Mouse (Mus musculus) embryonic facial prominence, embryonic 12.5 days (tissue): ENCODE data around the gene Gpatch1. TPM values are rescaled to one million over a fixed set of nuclear protein-coding genes. Genes with fewer than 3 reads are reported as not detected.
A peak's percentile ranks its signal among the peaks of the same experiment; 100 is the strongest.

Experiments used
- ATAC-seq: fragments of 200-750 bp; cut with Nextera tagmentation; 2 replicates; pipeline ENCODE4 v1.8.0; 2017; ENCODE audit not compliant: insufficient number of reproducible peaks, insufficient read depth, low FRiP score, low TSS enrichment
- H3K27ac ChIP-seq: fragments of 300-500 bp; sonication (generic); 2 replicates; pipeline ENCODE4 v1.5.1; 2016; ENCODE audit warnings: mild to moderate bottlenecking
- H3K27me3 ChIP-seq: fragments of 300-500 bp; sonication (generic); 2 replicates; pipeline ENCODE4 v1.6.1; 2016; ENCODE audit warnings: mild to moderate bottlenecking, moderate library complexity
- H3K36me3 ChIP-seq: fragments of 300-500 bp; sonication (generic); 2 replicates; pipeline ENCODE4 v1.6.1; 2016; ENCODE audit warnings: mild to moderate bottlenecking
- H3K4me1 ChIP-seq: fragments of 300-500 bp; sonication (generic); 2 replicates; pipeline ENCODE4 v1.6.1; 2016
- H3K4me2 ChIP-seq: fragments of 300-500 bp; sonication (generic); replicated peaks from 2 replicates; pipeline ENCODE4 v1.6.1; 2016; ENCODE audit warnings: mild to moderate bottlenecking, moderate library complexity
- H3K4me3 ChIP-seq: fragments of 300-500 bp; sonication (generic); 2 replicates; pipeline ENCODE4 v1.5.1; 2016; ENCODE audit warnings: mild to moderate bottlenecking
- H3K9ac ChIP-seq: fragments of 300-500 bp; sonication (generic); 2 replicates; pipeline ENCODE4 v1.6.1; 2016; ENCODE audit warnings: mild to moderate bottlenecking, moderate library complexity
- H3K9me3 ChIP-seq: fragments of 300-500 bp; sonication (generic); 2 replicates; pipeline ENCODE4 v1.6.1; 2016; ENCODE audit warnings: mild to moderate bottlenecking, moderate library complexity
- WGBS: fragments of 180-500 bp; shearing (Covaris S2); methylation state at CpG from one replicate; pipeline ENCODE4 v1.1.7; 2016; 5-methylcytosine and 5-hydroxymethylcytosine counted together
- polyA plus RNA-seq: library from polyadenylated mRNA; unstranded; fragments of >200 nt; fragmentation: Nextera tagmentation; extraction: Ambion mirVana; gene quantifications from 2 replicates; pipeline ENCODE4 v1.2.1, GENCODE M21; 2016

The Gpatch1 gene
- polyA plus RNA-seq, 1 experiment from 2014 or later, result 19.6 TPM

DNA sequence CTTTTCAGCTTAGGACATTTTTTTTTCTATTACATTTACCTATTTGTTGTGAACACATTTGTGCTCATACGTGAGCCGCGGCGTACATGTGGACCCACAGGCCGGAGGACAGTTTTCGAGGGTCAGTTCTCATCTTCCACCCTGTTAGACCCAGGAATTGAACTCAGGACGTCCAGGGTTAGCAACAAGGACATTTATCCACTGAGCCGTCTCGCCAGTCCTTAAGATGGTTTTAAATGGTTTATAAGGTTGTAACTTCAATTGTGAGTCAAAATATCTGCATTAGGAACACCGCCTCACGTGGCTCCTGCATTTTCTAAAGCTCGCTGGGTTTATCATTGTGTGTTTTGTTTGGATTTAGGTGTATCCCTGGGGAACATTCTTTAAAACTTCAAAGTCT, 84.4 kb downstream of the Gpatch1 start:
- Histone ChIP-seq H3K9ac (peak overlapping the region; percentile 45), H3K27ac (peak overlapping the region; percentile 91), H3K9me3 (no peaks in the 10 kb centered on the region), H3K27me3 (no peaks in the 10 kb centered on the region), H3K4me3 (peak overlapping the region; percentile 54), H3K4me1 (no peaks in the 10 kb centered on the region), H3K4me2 (peak overlapping the region; percentile 45), H3K36me3 (no peaks in the 10 kb centered on the region)
- WGBS, result 41% methylated on average over 12 of the region's 12 CpGs
- ATAC-seq, result no peak

DNA sequence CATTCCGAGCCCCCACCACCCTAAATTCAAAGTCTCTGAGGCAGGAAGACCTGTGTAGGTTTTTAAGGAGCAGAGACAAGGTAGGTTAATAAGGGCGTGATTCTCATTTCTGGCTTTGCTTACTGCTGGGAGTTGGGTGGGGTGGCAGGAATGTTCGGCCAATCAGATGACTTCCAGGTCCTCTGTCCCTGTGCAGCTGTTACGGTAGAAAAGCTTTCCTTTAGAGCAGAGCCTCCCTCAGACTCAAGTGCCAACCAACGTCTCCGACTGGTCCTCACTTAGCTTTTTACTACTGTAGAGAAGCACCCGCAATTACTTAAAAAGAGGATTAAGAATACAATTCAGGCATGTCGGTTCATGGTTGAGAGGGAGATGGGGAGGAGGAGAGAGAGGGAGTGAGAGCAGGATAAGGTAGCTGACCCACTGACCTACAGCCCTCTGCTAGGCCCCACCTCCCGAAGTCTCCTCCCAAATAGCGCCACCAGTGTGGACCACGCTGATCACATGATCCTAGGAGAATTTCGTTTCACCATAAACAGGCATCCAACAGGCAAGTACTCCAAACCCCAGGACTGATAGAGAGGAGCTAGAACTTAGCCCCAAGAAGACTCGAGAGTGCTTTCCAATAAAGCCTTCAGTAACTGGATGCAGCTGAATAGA, 85.3 kb downstream of the Gpatch1 start:
- Histone ChIP-seq H3K4me3 (no peak overlapping the region), H3K4me1 (no peaks in the 10 kb centered on the region), H3K36me3 (no peaks in the 10 kb centered on the region), H3K9me3 (no peaks in the 10 kb centered on the region), H3K4me2 (no peak overlapping the region), H3K9ac (no peak overlapping the region), H3K27ac (no peak overlapping the region), H3K27me3 (no peaks in the 10 kb centered on the region)
- 26% methylated on average over 13 of the region's 13 CpGs for WGBS
- no peak for ATAC-seq

DNA sequence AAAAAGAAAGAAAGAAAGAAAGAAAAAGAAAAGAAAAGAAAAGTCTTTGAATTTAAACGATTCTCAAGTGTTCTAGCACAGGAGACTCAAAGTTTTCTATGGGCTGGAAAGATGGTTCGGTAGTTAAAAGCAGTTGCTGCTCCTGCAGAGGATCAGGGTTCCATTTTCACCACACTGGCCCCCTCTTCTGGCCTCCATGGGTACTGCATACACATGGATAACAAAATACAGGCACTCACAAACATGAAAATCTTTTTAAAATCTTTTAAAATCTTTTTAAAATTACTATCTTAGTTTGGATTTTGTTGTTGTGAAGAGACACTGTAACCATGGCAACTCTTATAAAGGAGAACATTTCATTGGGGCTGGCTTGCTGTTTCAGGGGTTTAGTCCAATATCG, 87.9 kb downstream of the Gpatch1 start:
- WGBS, result 77% methylated on average over 3 of the region's 3 CpGs
- H3K4me1 ChIP-seq, result no peaks in the 10 kb centered on the region

More for the DNA sequence above, 87.9 kb downstream of the Gpatch1 start:
- Histone ChIP-seq H3K4me2 (no peak overlapping the region), H3K9me3 (no peaks in the 10 kb centered on the region), H3K9ac (no peak overlapping the region), H3K4me3 (no peak overlapping the region), H3K36me3 (no peaks in the 10 kb centered on the region), H3K27me3 (no peaks in the 10 kb centered on the region), H3K27ac (no peak overlapping the region)
- ATAC-seq, result no peak

Other genes starting within 250 kb of the Gpatch1 start
- 2.4 and 3.0 TPM in 2 replicates for gene Cebpa, start 199.1 kb downstream of the Gpatch1 start, polyA plus RNA-seq
- gene Slc7a10, start 132.1 kb downstream of the Gpatch1 start, polyA plus RNA-seq, result 1.7 and 3.0 TPM in 2 replicates
- gene Lrp3, start 102.9 kb downstream of the Gpatch1 start, polyA plus RNA-seq, result 10.5 and 11.9 TPM in 2 replicates
- 4.1 and 4.9 TPM in 2 replicates for gene Rhpn2, start 15.7 kb upstream of the Gpatch1 start, polyA plus RNA-seq
- 14.0 and 15.4 TPM in 2 replicates for gene Faap24, start 78.4 kb upstream of the Gpatch1 start, polyA plus RNA-seq
- 56.0 and 58.3 TPM in 2 replicates for gene Cep89, start 78.6 kb upstream of the Gpatch1 start, polyA plus RNA-seq
- gene Slc7a9, start 130.4 kb upstream of the Gpatch1 start, polyA plus RNA-seq, result 0.29 and 0.45 TPM in 2 replicates
- gene Tdrd12, start 219.3 kb upstream of the Gpatch1 start, polyA plus RNA-seq, result 0.22 and 0.80 TPM in 2 replicates
- 45.6 and 48.9 TPM in 2 replicates for gene Nudt19, start 237.9 kb upstream of the Gpatch1 start, polyA plus RNA-seq